ENCODE assay signal across 10 mouse cellular contexts in genomic region chrX:73474340-73475165, GRCm38 (mm10). TPM values are rescaled to one million over a fixed set of nuclear protein-coding genes. Genes with fewer than 3 reads are reported as not detected.
DNase-seq lines count a peak whose midpoint lies in the region; ATAC-seq and TF ChIP-seq lines count a peak whose summit lies in the region.
"Had no signal": no experiment of that assay in that cellular context is flagged by ENCODE, and none has a peak within 500 bp of the region (broad histone marks: within the 10 kb centered on the region; RNA-seq: fewer than 3 reads in every experiment).

No protein-coding gene starts in this region.

- no peaks in the 10 kb centered on the region for H3K9me3 ChIP-seq in heart, embryonic 12.5 days (replicated peaks)
- no peaks in the 10 kb centered on the region for H3K9me3 ChIP-seq in limb, embryonic 15.5 days
- H3K9me3 ChIP-seq in hindbrain, embryonic 16.5 days (ENCODE audit: control insufficient read depth, low read length): no peaks in the 10 kb centered on the region
- H3K9me3 ChIP-seq: midbrain, embryonic 12.5 days had no signal

- H3K27me3 ChIP-seq in heart, embryonic 12.5 days (replicated peaks): peaks cover 37% of the 10 kb centered on the region
- H3K27me3 ChIP-seq in testis, adult 2 months (ENCODE audit: control insufficient read depth, insufficient read depth, low read length): no peaks in the 10 kb centered on the region
- H3K27me3 ChIP-seq in limb, embryonic 15.5 days: peaks cover 3% of the 10 kb centered on the region; the same call in 1 of the 2 replicates
- no peaks in the 10 kb centered on the region; the same call in 1 of the 2 replicates for H3K27me3 ChIP-seq in hindbrain, embryonic 16.5 days (replicated peaks; ENCODE audit: control insufficient read depth, insufficient read depth, low read length)

- peak overlapping the region; percentile 81 for H3K27ac ChIP-seq in heart, embryonic 12.5 days (ENCODE audit: poor library complexity, severe bottlenecking)
- H3K27ac ChIP-seq in testis, adult 2 months (ENCODE audit: control insufficient read depth, insufficient read depth, low read depth, low read length): 0 out of 2 replicates have a peak overlapping the region, but pooled peaks have one; percentile 29
- H3K27ac ChIP-seq in limb, embryonic 15.5 days: peak overlapping the region; percentile 86
- no peak overlapping the region for H3K27ac ChIP-seq in hindbrain, embryonic 16.5 days (ENCODE audit: low read depth, low read length)
- H3K27ac ChIP-seq: midbrain, embryonic 12.5 days had no signal

- H3K9ac ChIP-seq in heart, embryonic 12.5 days: no peak overlapping the region
- no peak overlapping the region for H3K9ac ChIP-seq in limb, embryonic 15.5 days
- no peak overlapping the region for H3K9ac ChIP-seq in hindbrain, embryonic 16.5 days (ENCODE audit: low read depth, low read length)
- H3K9ac ChIP-seq: midbrain, embryonic 12.5 days had no signal

- WGBS in heart, embryonic 12.5 days: 41% methylated on average over 12 of the region's 12 CpGs
- WGBS in limb, embryonic 15.5 days: 40% methylated on average over 12 of the region's 12 CpGs
- WGBS in hindbrain, embryonic 16.5 days: 58% methylated on average over 12 of the region's 12 CpGs

- peak; percentile 43; the same call in 1 of the 2 replicates for ATAC-seq in heart, embryonic 12.5 days (ENCODE audit: insufficient number of reproducible peaks, low FRiP score)
- peak; percentile 77 for ATAC-seq in limb, embryonic 15.5 days (ENCODE audit: insufficient number of reproducible peaks, low FRiP score, low TSS enrichment, low read depth)
- ATAC-seq in hindbrain, embryonic 16.5 days: no peak

- no peak for DNase-seq in heart, adult 9 months (ENCODE audit: low spot score in 2 of 2)
- DNase-seq in testis, postnatal 14 days (ENCODE audit: low spot score): no peak
- no peak for DNase-seq in urinary bladder, postnatal 14 days (ENCODE audit: low spot score)
- no peak for DNase-seq in thymus, adult 18-20 months
- DNase-seq: layer of hippocampus, postnatal 36 days had no signal

- H3K36me3 ChIP-seq in heart, embryonic 12.5 days: no peaks in the 10 kb centered on the region
- no peaks in the 10 kb centered on the region for H3K36me3 ChIP-seq in testis, adult 2 months (ENCODE audit: control insufficient read depth, insufficient read depth, low read length)
- no peaks in the 10 kb centered on the region for H3K36me3 ChIP-seq in limb, embryonic 15.5 days
- H3K36me3 ChIP-seq in hindbrain, embryonic 16.5 days (ENCODE audit: control insufficient read depth, insufficient read depth, low read length): no peaks in the 10 kb centered on the region
- H3K36me3 ChIP-seq: midbrain, embryonic 12.5 days had no signal

- H3K4me3 ChIP-seq in heart, embryonic 12.5 days: no peak overlapping the region
- no peak overlapping the region for H3K4me3 ChIP-seq in testis, adult 2 months (ENCODE audit: control insufficient read depth, low read depth, low read length)
- H3K4me3 ChIP-seq in limb, embryonic 15.5 days: no peak overlapping the region
- no peak overlapping the region for H3K4me3 ChIP-seq in hindbrain, embryonic 16.5 days (ENCODE audit: low read length)
- H3K4me3 ChIP-seq: midbrain, embryonic 12.5 days had no signal

- peaks cover 27% of the 10 kb centered on the region for H3K4me1 ChIP-seq in heart, embryonic 12.5 days (replicated peaks)
- no peaks in the 10 kb centered on the region for H3K4me1 ChIP-seq in testis, adult 2 months (ENCODE audit: control insufficient read depth, insufficient read depth, low read length)
- H3K4me1 ChIP-seq in limb, embryonic 15.5 days: peaks cover 34% of the 10 kb centered on the region
- no peaks in the 10 kb centered on the region for H3K4me1 ChIP-seq in hindbrain, embryonic 16.5 days (ENCODE audit: control insufficient read depth, insufficient read depth, low read depth, low read length)
- H3K4me1 ChIP-seq: midbrain, embryonic 12.5 days had no signal

- peak overlapping the region; percentile 18 for H3K4me2 ChIP-seq in heart, embryonic 12.5 days
- no peak overlapping the region for H3K4me2 ChIP-seq in limb, embryonic 15.5 days
- H3K4me2 ChIP-seq in hindbrain, embryonic 16.5 days (ENCODE audit: low read length): no peak overlapping the region
- H3K4me2 ChIP-seq: midbrain, embryonic 12.5 days had no signal

- TF ChIP-seq CTCF in testis, adult 2 months (IDR thresholded peaks at IDR 0.05; ENCODE audit: control insufficient read depth, insufficient read depth, insufficient replicate concordance, low read depth, low read length): no peak

- no peak for TF ChIP-seq POLR2A in testis, adult 2 months (IDR thresholded peaks at IDR 0.05; ENCODE audit: control insufficient read depth, low read depth, low read length)

RNA-seq across cellular contexts. Expression of gene Bgn, which starts 8.8 kb away (rescaled TPM):
- 71.9 and 72.9 TPM in 2 replicates for polyA plus RNA-seq in heart, embryonic 12.5 days (2016; fragmentation: Nextera tagmentation; extraction: Ambion mirVana)
- polyA plus RNA-seq in testis, adult 2 months (2012; rRNA removed): 32.9 and 54.4 TPM in 2 replicates
- 243 and 288 TPM in 2 replicates for polyA plus RNA-seq in limb, embryonic 15.5 days (2015; fragmentation: Nextera tagmentation; extraction: Ambion mirVana)
- polyA plus RNA-seq in hindbrain, embryonic 16.5 days (2015; fragmentation: Nextera tagmentation; extraction: Ambion mirVana): 23.2 and 40.9 TPM in 2 replicates

RNA-seq across cellular contexts. Expression of gene Haus7, which starts 15.7 kb away (rescaled TPM):
- 61.4 and 63.0 TPM in 2 replicates for polyA plus RNA-seq in heart, embryonic 12.5 days (2016; fragmentation: Nextera tagmentation; extraction: Ambion mirVana)
- 26.9 and 34.0 TPM in 2 replicates for polyA plus RNA-seq in testis, adult 2 months (2012; rRNA removed)
- polyA plus RNA-seq in limb, embryonic 15.5 days (2015; fragmentation: Nextera tagmentation; extraction: Ambion mirVana): 53.8 and 54.7 TPM in 2 replicates
- polyA plus RNA-seq in hindbrain, embryonic 16.5 days (2015; fragmentation: Nextera tagmentation; extraction: Ambion mirVana): 68.4 and 70.7 TPM in 2 replicates

RNA-seq across cellular contexts. Expression of gene Atp2b3, which starts 28.3 kb away (rescaled TPM):
- polyA plus RNA-seq in heart, embryonic 12.5 days (2016; fragmentation: Nextera tagmentation; extraction: Ambion mirVana): 0.41 and 0.48 TPM in 2 replicates
- polyA plus RNA-seq in testis, adult 2 months (2012; rRNA removed): 1.7 and 3.1 TPM in 2 replicates
- polyA plus RNA-seq in limb, embryonic 15.5 days (2015; fragmentation: Nextera tagmentation; extraction: Ambion mirVana): 0.41 and 0.97 TPM in 2 replicates
- 8.9 and 9.1 TPM in 2 replicates for polyA plus RNA-seq in hindbrain, embryonic 16.5 days (2015; fragmentation: Nextera tagmentation; extraction: Ambion mirVana)

RNA-seq across cellular contexts. Expression of gene Trex2, which starts 39.4 kb away (rescaled TPM):
- polyA plus RNA-seq in heart, embryonic 12.5 days (2016; fragmentation: Nextera tagmentation; extraction: Ambion mirVana): not detected in 2 replicates
- not detected in 2 replicates for polyA plus RNA-seq in testis, adult 2 months (2012; rRNA removed)
- polyA plus RNA-seq in limb, embryonic 15.5 days (2015; fragmentation: Nextera tagmentation; extraction: Ambion mirVana): 12.5 and 18.3 TPM in 2 replicates
- not detected in 2 replicates for polyA plus RNA-seq in hindbrain, embryonic 16.5 days (2015; fragmentation: Nextera tagmentation; extraction: Ambion mirVana)
- polyA plus RNA-seq: midbrain, embryonic 12.5 days had no signal
